Mouse (Mus musculus) NIH3T3 (cell line): Measurements from ENCODE around the gene Zfp626.
"Not testable (repeated sequence)": the region's sequence is repeated elsewhere in the genome, so short reads cannot be mapped to it uniquely, and the experiment has no call there.

ENCODE experiments used
- DNase-seq: peaks from one replicate; pipeline ENCODE4 v3.0.0-alpha.2; 2012; ENCODE audit warnings: low read depth

The Zfp626 gene

DNA sequence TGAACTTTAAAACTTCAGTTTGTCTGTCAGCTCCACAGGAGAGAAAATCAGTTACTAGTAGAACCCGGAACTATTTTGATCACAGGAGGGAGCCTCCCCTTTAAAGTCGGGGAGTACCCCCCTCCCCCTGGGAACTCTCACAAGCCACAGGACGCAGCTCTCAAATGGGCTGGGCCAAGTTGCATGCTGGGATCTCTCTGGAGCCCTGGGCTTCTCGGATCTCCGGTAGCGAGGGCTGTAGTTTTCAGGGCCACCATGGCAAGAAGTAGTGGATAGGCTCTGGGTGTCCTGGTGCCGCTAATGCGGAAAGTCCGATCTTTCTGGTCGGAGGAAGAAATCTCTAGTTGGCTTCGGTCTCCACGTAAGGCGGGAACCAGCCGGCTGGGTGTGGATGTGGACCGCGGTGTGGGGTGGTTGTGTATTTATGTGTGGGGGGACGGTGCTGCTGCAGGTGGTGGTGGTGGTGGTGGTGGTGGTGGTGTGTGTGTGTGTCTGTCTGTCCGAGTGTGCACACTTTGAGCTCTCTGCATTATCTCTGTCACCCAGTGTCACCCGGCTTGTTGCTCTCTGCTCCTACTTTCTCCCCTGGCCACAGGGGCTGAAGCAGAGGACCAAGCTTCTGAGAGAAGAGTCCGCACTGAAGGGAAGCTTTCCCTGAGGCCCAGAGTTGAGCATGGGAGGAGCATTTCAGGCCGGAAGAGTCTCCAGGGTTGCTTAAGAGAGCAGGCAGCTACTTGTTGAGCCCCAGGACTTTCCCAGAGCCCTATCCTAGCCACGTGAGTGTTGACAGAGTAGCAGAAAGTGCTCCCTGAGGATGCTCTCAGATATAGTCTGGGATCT, 53.6 kb downstream of the Zfp626 start:
- DNase-seq = peak; percentile 87

DNA sequence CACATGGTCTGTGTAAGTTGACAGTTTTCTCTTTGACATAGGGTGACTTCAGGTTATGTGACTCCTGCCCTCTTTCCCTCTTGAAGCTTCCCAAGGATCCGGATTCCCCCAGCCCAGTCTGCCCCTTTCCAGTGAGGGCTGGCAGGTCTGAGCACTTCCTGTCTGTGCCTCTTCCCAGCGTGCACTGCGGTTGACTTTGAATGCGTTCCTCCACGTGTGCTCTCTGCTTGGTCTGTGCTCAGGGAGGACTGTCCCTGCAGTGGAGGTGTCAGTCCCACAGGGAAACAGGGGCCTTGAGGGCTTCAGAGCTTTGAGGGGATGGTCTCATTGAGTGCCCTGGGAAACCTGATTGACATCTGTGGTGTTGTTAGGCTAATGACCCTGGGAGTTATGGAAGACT, 55.6 kb downstream of the Zfp626 start:
- DNase-seq = not testable (repeated sequence)
